Mouse (Mus musculus): ENCODE results near the gene Gap43. TPM values are rescaled to one million over a fixed set of nuclear protein-coding genes. Genes with fewer than 3 reads are reported as not detected.

Gap43 gene
- total and polyA plus RNA-seq, 3 experiments, result not detected

- H3K27me3 ChIP-seq (replicated peaks), result no peaks in the 10 kb centered on the region
- H3K4me3 ChIP-seq (replicated peaks in 1 of 3; ENCODE audit: low read depth in 2 of 3, low read length in 2 of 3, poor library complexity in 1 of 3), result no peak overlapping the region
- DNase-seq (ENCODE audit: extremely low read depth), result no peak
- in situ Hi-C loops (cut with MboI; ENCODE audit: low pct_ligation_motif_present, low pct_unique_long_range_greater_than_20kb, low sequenced_read_pairs) (no loop called here), dilution Hi-C loops (cut with MboI; ENCODE audit: extremely low pct_ligation_motif_present, extremely low pct_unique_long_range_greater_than_20kb, low sequenced_read_pairs) (no loop called here)
- H3K79me2 ChIP-seq (replicated peaks; ENCODE audit: control insufficient read depth, extremely low read depth, insufficient read depth, poor library complexity, severe bottlenecking), result no peaks in the 10 kb centered on the region
- no peak overlapping the region for H3K4me2 ChIP-seq (ENCODE audit: insufficient read depth, low read depth, poor library complexity, severe bottlenecking)
- no peak overlapping the region for H3K27ac ChIP-seq (ENCODE audit: insufficient read depth, low read depth)
- H3K4me1 ChIP-seq (ENCODE audit: control insufficient read depth in 1 of 2, insufficient read depth in 2 of 2), result peaks cover 0 to 15% of the 10 kb centered on the region in 2 experiments; a peak in 2 of 4 replicates
- H3K9ac ChIP-seq (ENCODE audit: insufficient read depth, low read depth), result no peak overlapping the region
- H3K9me3 ChIP-seq (replicated peaks; ENCODE audit: low read length), result no peaks in the 10 kb centered on the region
- TF ChIP-seq ZC3H11A (IDR thresholded peaks at IDR 0.05; ENCODE audit: low read depth, low read length) (no peak), MAFK (IDR thresholded peaks at IDR 0.05; ENCODE audit: insufficient replicate concordance, low read length) (no peak), PAX5 (IDR thresholded peaks at IDR 0.05; ENCODE audit: low read length) (no peak), TBP (conservative IDR thresholded peaks at IDR 0.05; ENCODE audit: low read depth, low read length) (no peak), ZNF384 (IDR thresholded peaks at IDR 0.05; ENCODE audit: low read depth, low read length) (no peak), ZMIZ1 (IDR thresholded peaks at IDR 0.05; ENCODE audit: low read depth, low read length) (no peak), CHD2 (IDR thresholded peaks at IDR 0.05; ENCODE audit: low read length) (no peak), JUN (IDR thresholded peaks at IDR 0.05; ENCODE audit: insufficient read depth, low read depth, low read length) (no peak), MAX (IDR thresholded peaks at IDR 0.05; ENCODE audit: low read length) (no peak), CHD1 (IDR thresholded peaks at IDR 0.05; ENCODE audit: low read depth, low read length) (no peak), GABPA (IDR thresholded peaks at IDR 0.05; ENCODE audit: insufficient replicate concordance, low read depth, low read length) (no peak), POLR2A (IDR thresholded peaks at IDR 0.05; ENCODE audit: low read depth, low read length) (no peak)
- no peaks in the 10 kb centered on the region for H3K36me3 ChIP-seq (replicated peaks in 1 of 2; ENCODE audit: control insufficient read depth in 1 of 2, insufficient read depth in 1 of 2, low read length in 1 of 2)
Measured at GRCm38 (mm10) chr16:42380641-42381040, 40.2 kb upstream of the Gap43 start.

GRCm38 (mm10) chr16:42370148-42370547, 29.7 kb upstream of the Gap43 start:
- H3K4me2 ChIP-seq (ENCODE audit: insufficient read depth, low read depth, poor library complexity, severe bottlenecking), result no peak overlapping the region
- dilution Hi-C loops (cut with MboI; ENCODE audit: extremely low pct_ligation_motif_present, extremely low pct_unique_long_range_greater_than_20kb, low sequenced_read_pairs) (no loop called here), in situ Hi-C loops (cut with MboI; ENCODE audit: low pct_ligation_motif_present, low pct_unique_long_range_greater_than_20kb, low sequenced_read_pairs) (no loop called here)
- no peaks in the 10 kb centered on the region for H3K27me3 ChIP-seq (replicated peaks)
- TF ChIP-seq CHD1 (IDR thresholded peaks at IDR 0.05; ENCODE audit: low read depth, low read length), result no peak
- no peak for TF ChIP-seq MAZ (IDR thresholded peaks at IDR 0.05; ENCODE audit: low read depth, low read length)
- no peak for TF ChIP-seq ELF1 (IDR thresholded peaks at IDR 0.05; ENCODE audit: low read depth, low read length)
- no peak for TF ChIP-seq IRF4 (IDR thresholded peaks at IDR 0.05; ENCODE audit: low read depth, low read length)
- TF ChIP-seq BHLHE40 (IDR thresholded peaks at IDR 0.05; ENCODE audit: low read depth, low read length), result no peak
- TF ChIP-seq NELFE (IDR thresholded peaks at IDR 0.05; ENCODE audit: low read depth, low read length), result no peak
- TF ChIP-seq RAD21 (IDR thresholded peaks at IDR 0.05; ENCODE audit: low read depth, low read length), result no peak
- TF ChIP-seq HCFC1 (IDR thresholded peaks at IDR 0.05; ENCODE audit: low read depth, low read length), result no peak
- TF ChIP-seq USF1 (IDR thresholded peaks at IDR 0.05; ENCODE audit: low read depth, low read length), result no peak
- no peak for TF ChIP-seq ZKSCAN1 (IDR thresholded peaks at IDR 0.05; ENCODE audit: borderline replicate concordance, low read depth, low read length)
- no peak for TF ChIP-seq JUND (conservative IDR thresholded peaks at IDR 0.05; ENCODE audit: low read depth, low read length)
- TF ChIP-seq CTCF (conservative IDR thresholded peaks at IDR 0.05 in 1 of 2, IDR thresholded peaks at IDR 0.05 in 1 of 2; ENCODE audit: low read depth in 2 of 2, low read length in 2 of 2), result no peak
- no peak for TF ChIP-seq ZMIZ1 (IDR thresholded peaks at IDR 0.05; ENCODE audit: low read depth, low read length)
- no peak for TF ChIP-seq KAT2A (IDR thresholded peaks at IDR 0.05; ENCODE audit: insufficient replicate concordance, low read length)
- TF ChIP-seq MEF2A (IDR thresholded peaks at IDR 0.05; ENCODE audit: borderline replicate concordance, low read depth, low read length), result no peak
- H3K4me1 ChIP-seq (ENCODE audit: control insufficient read depth in 1 of 2, insufficient read depth in 2 of 2), result peaks cover 0 to 2% of the 10 kb centered on the region in 2 experiments; a peak in 1 of 4 replicates
- no peak overlapping the region for H3K9ac ChIP-seq (ENCODE audit: insufficient read depth, low read depth)
- H3K79me2 ChIP-seq (replicated peaks; ENCODE audit: control insufficient read depth, extremely low read depth, insufficient read depth, poor library complexity, severe bottlenecking), result no peaks in the 10 kb centered on the region
- no peak overlapping the region for H3K4me3 ChIP-seq (replicated peaks in 1 of 3; ENCODE audit: low read depth in 2 of 3, low read length in 2 of 3, poor library complexity in 1 of 3)
- DNase-seq (ENCODE audit: extremely low read depth), result no peak
- no peaks in the 10 kb centered on the region for H3K36me3 ChIP-seq (replicated peaks in 1 of 2; ENCODE audit: control insufficient read depth in 1 of 2, insufficient read depth in 1 of 2, low read length in 1 of 2)
- H3K27ac ChIP-seq (ENCODE audit: insufficient read depth, low read depth), result no peak overlapping the region
- no peaks in the 10 kb centered on the region for H3K9me3 ChIP-seq (replicated peaks; ENCODE audit: low read length)
